Mouse (Mus musculus) ES-E14 (cell line): ENCODE results near the gene Plvap. TPM values are rescaled to one million over a fixed set of nuclear protein-coding genes. Genes with fewer than 3 reads are reported as not detected.

Experiments
- DNase-seq: peaks from one replicate; pipeline ENCODE4 v3.0.0-alpha.2; 2013; ENCODE audit warnings: low read depth, low spot score
- H3K27ac ChIP-seq: 2 replicates; pipeline ENCODE4 v1.5.1; 2012; ENCODE audit warnings: low read depth, mild to moderate bottlenecking, low read length, moderate library complexity, mixed read lengths; ENCODE audit not compliant: poor library complexity, insufficient read depth, severe bottlenecking
- H3K36me3 ChIP-seq: 2 replicates; pipeline ENCODE4 v1.6.1; 2012; ENCODE audit warnings: mild to moderate bottlenecking, low read length, moderate library complexity, mixed read lengths; ENCODE audit not compliant: control insufficient read depth, poor library complexity, insufficient read depth, severe bottlenecking
- H3K4me1 ChIP-seq, 2 experiments: fragments of 150-350 bp in 1 of 2; sonication (generic) in 1 of 2; 2 replicates each; pipeline ENCODE4 v1.6.1; 2012; ENCODE audit warnings: low read length in 2 of 2, mild to moderate bottlenecking in 1 of 2, mixed read lengths in 1 of 2; ENCODE audit not compliant: control insufficient read depth in 2 of 2, insufficient read depth in 2 of 2, poor library complexity in 1 of 2
- H3K4me3 ChIP-seq, 2 experiments: fragments of 150-350 bp in 1 of 2; sonication (generic) in 1 of 2; 2 replicates each; pipeline ENCODE4 v1.5.1; 2012; ENCODE audit warnings: low read length in 2 of 2, low read depth in 1 of 2, mild to moderate bottlenecking in 1 of 2, mixed read lengths in 1 of 2; ENCODE audit not compliant: insufficient read depth in 1 of 2, poor library complexity in 1 of 2, severe bottlenecking in 1 of 2
- H3K9ac ChIP-seq: 2 replicates; pipeline ENCODE4 v1.6.1; 2012; ENCODE audit warnings: low read depth, mild to moderate bottlenecking, low read length, mixed read lengths; ENCODE audit not compliant: poor library complexity, insufficient read depth, severe bottlenecking
- H3K9me3 ChIP-seq: fragments of 150-350 bp; sonication (generic); 2 replicates; pipeline ENCODE4 v1.6.1; 2012; ENCODE audit warnings: low read depth, mild to moderate bottlenecking, low read length; ENCODE audit not compliant: control insufficient read depth, insufficient read depth
- CHD2 ChIP-seq: IDR thresholded peaks from 2 replicates; pipeline ENCODE4 v1.6.1; 2014; ENCODE audit warnings: mild to moderate bottlenecking, low read depth, low read length, inconsistent platforms
- HCFC1 ChIP-seq: IDR thresholded peaks from 2 replicates; pipeline ENCODE4 v1.6.1; 2012; ENCODE audit warnings: low read length, inconsistent platforms, borderline replicate concordance; ENCODE audit not compliant: insufficient read depth
- MAFK ChIP-seq: IDR thresholded peaks from 2 replicates; pipeline ENCODE4 v1.6.1; 2014; ENCODE audit warnings: mild to moderate bottlenecking, low read depth, low read length, inconsistent platforms; ENCODE audit not compliant: insufficient read depth
- ZC3H11A ChIP-seq: IDR thresholded peaks from 2 replicates; pipeline ENCODE4 v1.6.1; 2012; ENCODE audit warnings: low read depth, mild to moderate bottlenecking, inconsistent platforms, low read length, borderline replicate concordance
- ZNF384 ChIP-seq: IDR thresholded peaks from 2 replicates; pipeline ENCODE4 v1.6.1; 2012; ENCODE audit warnings: low read depth, low read length, inconsistent platforms
- in situ Hi-C, 2 experiments: fragments of 600-800 bp; cut with MboI; formaldehyde crosslinking; loops; one replicate each; pipeline ENCODE4 v1.15.1; 2025; ENCODE audit warnings: low sequenced_read_pairs in 2 of 2, inconsistent platforms in 1 of 2; ENCODE audit not compliant: unreplicated experiment in 2 of 2
- total RNA-seq: library from RNA; depleted of rRNA; stranded (reverse); fragments of 300-350 nt; gene quantifications from 2 replicates; pipeline ENCODE4 v1.2.3, GENCODE M21; 2012

The Plvap gene
- total RNA-seq, 1 experiment = 2.5 TPM

DNA sequence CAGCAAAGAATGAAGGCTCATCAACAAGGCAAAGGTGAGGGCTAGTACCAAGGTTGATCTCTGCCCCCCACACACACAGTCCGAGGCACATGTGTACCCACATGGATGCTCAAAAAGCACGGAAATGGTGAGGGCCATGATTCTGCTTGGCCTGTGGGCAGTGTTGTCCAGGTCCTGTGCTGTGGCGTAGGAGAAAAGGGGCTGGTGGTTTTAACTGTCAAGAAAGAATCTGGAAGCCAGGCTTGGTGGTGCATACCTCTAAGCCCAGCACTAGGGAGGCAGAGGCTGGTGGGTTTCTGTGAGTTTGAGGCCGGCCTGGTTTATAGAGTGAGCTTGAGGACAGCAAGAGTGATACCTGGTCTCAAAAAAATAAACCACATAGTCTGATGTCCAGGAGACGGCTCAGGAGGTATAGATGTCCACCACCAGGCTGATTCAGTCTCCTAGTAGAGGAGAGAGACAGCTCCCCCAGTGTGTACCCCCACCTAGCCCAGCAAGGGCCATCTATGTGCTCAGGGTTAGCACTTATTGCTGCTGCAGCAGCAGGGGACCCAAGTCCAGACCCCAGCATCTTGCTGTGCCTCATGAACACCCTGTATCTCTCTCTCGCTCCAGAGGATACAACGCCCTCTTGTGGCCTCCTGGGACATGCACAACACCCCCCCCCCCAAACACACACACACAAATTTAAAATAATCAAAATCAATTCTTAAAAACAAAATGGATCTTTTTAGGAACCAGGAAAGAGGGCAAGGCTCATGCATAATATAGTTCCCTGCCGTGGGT lies 38.8 kb downstream of the Plvap start:
- no peak for DNase-seq
- no peak overlapping the region for H3K4me3 ChIP-seq
- H3K36me3 ChIP-seq = peaks cover 37% of the 10 kb centered on the region
- in situ Hi-C loops = no loop called here
- no peaks in the 10 kb centered on the region for H3K9me3 ChIP-seq
- peaks cover 2 to 11% of the 10 kb centered on the region in 2 experiments; a peak in 2 of 4 replicates for H3K4me1 ChIP-seq
- no peak for TF ChIP-seq ZNF384
- TF ChIP-seq HCFC1 = no peak
- no peak for TF ChIP-seq ZC3H11A
- TF ChIP-seq CHD2 = no peak
- no peak for TF ChIP-seq MAFK
- H3K9ac ChIP-seq = no peak overlapping the region
- H3K27ac ChIP-seq = no peak overlapping the region

DNA sequence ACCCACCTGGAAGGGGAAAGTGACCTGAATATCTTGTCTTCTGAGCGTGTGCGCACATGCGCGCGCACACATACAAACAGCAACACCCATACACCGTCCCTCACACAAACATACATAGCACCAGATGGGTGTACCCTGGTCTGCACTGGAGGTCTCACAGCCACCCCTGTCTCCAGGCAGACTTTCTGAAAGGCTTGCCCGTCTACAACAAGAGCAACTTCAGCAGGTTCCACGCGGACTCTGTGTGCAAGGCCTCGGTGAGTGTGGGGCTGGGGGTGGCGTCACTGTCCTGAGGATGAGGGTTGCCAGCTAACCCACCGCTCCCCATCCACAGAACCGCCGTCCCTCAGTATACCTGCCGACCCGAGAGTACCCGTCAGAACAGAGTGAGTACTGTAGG lies 39.7 kb downstream of the Plvap start:
- in situ Hi-C loops = no loop called here
- peaks cover 2 to 9% of the 10 kb centered on the region in 2 experiments; a peak in 2 of 4 replicates for H3K4me1 ChIP-seq
- 0 out of 2 replicates have a peak overlapping the region, but pooled peaks have one; percentile 0 for H3K9ac ChIP-seq
- no peak overlapping the region; a peak in 1 of 4 replicates for H3K4me3 ChIP-seq
- DNase-seq = no peak
- no peak overlapping the region for H3K27ac ChIP-seq
- no peak for TF ChIP-seq ZNF384
- TF ChIP-seq CHD2 = no peak
- no peak for TF ChIP-seq ZC3H11A
- TF ChIP-seq MAFK = no peak
- TF ChIP-seq HCFC1 = no peak
- H3K36me3 ChIP-seq = peaks cover 37% of the 10 kb centered on the region
- H3K9me3 ChIP-seq = no peaks in the 10 kb centered on the region

DNA sequence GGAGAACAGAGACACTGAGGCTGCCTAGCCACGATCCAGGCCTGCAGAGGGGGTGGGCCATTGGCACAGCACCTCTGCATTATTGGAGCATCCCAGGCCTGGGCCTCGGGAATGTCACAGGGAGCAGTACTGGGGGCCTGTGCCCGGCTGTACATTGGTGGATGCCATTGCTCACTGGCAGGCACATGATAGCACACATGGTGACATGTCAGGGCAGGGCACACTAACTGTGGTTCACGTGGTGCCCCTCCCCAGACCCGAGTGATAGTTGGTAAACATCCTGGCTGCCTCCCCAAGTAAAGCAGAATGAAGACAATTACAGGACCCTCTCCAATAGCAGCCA lies 40.7 kb downstream of the Plvap start:
- Histone ChIP-seq H3K4me3 (no peak overlapping the region), H3K9ac (no peak overlapping the region), H3K9me3 (no peaks in the 10 kb centered on the region), H3K36me3 (peaks cover 38% of the 10 kb centered on the region), H3K27ac (no peak overlapping the region), H3K4me1 (peaks cover 2 to 9% of the 10 kb centered on the region in 2 experiments; a peak in 2 of 4 replicates)
- in situ Hi-C loops = no loop called here
- TF ChIP-seq MAFK = no peak
- TF ChIP-seq ZC3H11A = no peak
- no peak for TF ChIP-seq CHD2
- TF ChIP-seq HCFC1 = no peak
- TF ChIP-seq ZNF384 = no peak
- DNase-seq = no peak

GRCm38 (mm10) chr8:71470146-71470912 lies 41.2 kb downstream of the Plvap start:
- no peak for DNase-seq
- in situ Hi-C loops = no loop called here
- H3K27ac ChIP-seq = 0 out of 2 replicates have a peak overlapping the region, but pooled peaks have one; percentile 1
- peaks cover 5 to 9% of the 10 kb centered on the region in 2 experiments; a peak in 2 of 4 replicates for H3K4me1 ChIP-seq
- peak overlapping the region; percentile 82 to 85; a peak in 3 of 4 replicates for H3K4me3 ChIP-seq
- TF ChIP-seq CHD2 = no peak
- no peak for TF ChIP-seq MAFK
- no peak for TF ChIP-seq ZNF384
- no peak for TF ChIP-seq HCFC1
- no peak for TF ChIP-seq ZC3H11A
- H3K9ac ChIP-seq = peak overlapping the region; percentile 75; the same call in 1 of the 2 replicates
- peaks cover 40% of the 10 kb centered on the region for H3K36me3 ChIP-seq
- no peaks in the 10 kb centered on the region for H3K9me3 ChIP-seq
